Mouse (Mus musculus) embryonic facial prominence, embryonic 10.5 days (tissue): ENCODE measurements around the gene Cd79a. TPM values are rescaled to one million over a fixed set of nuclear protein-coding genes. Genes with fewer than 3 reads are reported as not detected.
A peak's percentile ranks its signal among the peaks of the same experiment; 100 is the strongest.

Source experiments
- DNase-seq: peaks from one replicate; pipeline ENCODE4 v3.0.0-alpha.2; 2017; ENCODE audit warnings: low spot score
- H3K27ac ChIP-seq: fragments of 300-500 bp; sonication (generic); replicated peaks from 2 replicates; pipeline ENCODE4 v1.5.1; 2016; ENCODE audit warnings: mild to moderate bottlenecking
- H3K27me3 ChIP-seq: fragments of 300-500 bp; sonication (generic); replicated peaks from 2 replicates; pipeline ENCODE4 v1.6.1; 2016; ENCODE audit warnings: low read depth, mild to moderate bottlenecking; ENCODE audit not compliant: poor library complexity, severe bottlenecking
- H3K36me3 ChIP-seq: fragments of 300-500 bp; sonication (generic); replicated peaks from 2 replicates; pipeline ENCODE4 v1.6.1; 2016; ENCODE audit warnings: mild to moderate bottlenecking, moderate library complexity
- H3K4me1 ChIP-seq: fragments of 300-500 bp; sonication (generic); 2 replicates; pipeline ENCODE4 v1.6.1; 2016
- H3K4me3 ChIP-seq: fragments of 300-500 bp; sonication (generic); 2 replicates; pipeline ENCODE4 v1.5.1; 2016; ENCODE audit warnings: mild to moderate bottlenecking, moderate library complexity
- H3K9me3 ChIP-seq: fragments of 300-500 bp; sonication (generic); 2 replicates; pipeline ENCODE4 v1.6.1; 2016; ENCODE audit warnings: mild to moderate bottlenecking
- WGBS: fragments of 180-500 bp; shearing (Covaris S2); methylation state at CpG from one replicate; pipeline ENCODE4 v1.1.7; 2016; 5-methylcytosine and 5-hydroxymethylcytosine counted together
- polyA plus RNA-seq: library from polyadenylated mRNA; unstranded; fragments of >200 nt; fragmentation: Nextera tagmentation; extraction: Ambion mirVana; gene quantifications from 2 replicates; pipeline ENCODE4 v1.2.1, GENCODE M21; 2016

Gene Cd79a
- polyA plus RNA-seq, result 0.26 and 0.40 TPM in 2 replicates

GRCm38 (mm10) chr7:24897224-24897623, at the start of gene Cd79a:
TSS of gene Cd79a (plus strand) at chr7:24897381.
- peak within 1 kb of the TSS; percentile 19; the same call in 1 of the 2 replicates for H3K27ac ChIP-seq
- no peak within 1 kb of the TSS for H3K4me3 ChIP-seq
- H3K27me3 ChIP-seq, result no peaks in the 10 kb centered on the region
- WGBS, result 66% methylated on average over 12 of the region's 12 CpGs
- H3K9me3 ChIP-seq, result no peaks in the 10 kb centered on the region
- DNase-seq, result no peak
- H3K4me1 ChIP-seq, result peaks cover 9% of the 10 kb centered on the region
- peaks cover 3% of the 10 kb centered on the region; the same call in 1 of the 2 replicates for H3K36me3 ChIP-seq

- no peak overlapping the region for H3K4me3 ChIP-seq
- no peaks in the 10 kb centered on the region for H3K27me3 ChIP-seq
- no peak overlapping the region for H3K27ac ChIP-seq
- H3K4me1 ChIP-seq, result peaks cover 39% of the 10 kb centered on the region
- no peaks in the 10 kb centered on the region for H3K9me3 ChIP-seq
- DNase-seq, result peak; percentile 39
- WGBS, result 21% methylated on average over 5 of the region's 5 CpGs
- H3K36me3 ChIP-seq, result no peaks in the 10 kb centered on the region
Observed at GRCm38 (mm10) chr7:24850162-24850561, 47.0 kb upstream of the Cd79a start.

GRCm38 (mm10) chr7:24850899-24851303, 46.3 kb upstream of the Cd79a start:
- Histone ChIP-seq H3K36me3 (no peaks in the 10 kb centered on the region), H3K4me3 (no peak overlapping the region), H3K4me1 (peaks cover 33% of the 10 kb centered on the region), H3K27ac (peak overlapping the region; percentile 65), H3K27me3 (no peaks in the 10 kb centered on the region), H3K9me3 (no peaks in the 10 kb centered on the region)
- peak; percentile 72 for DNase-seq
- WGBS, result 43% methylated on average over 6 of the region's 6 CpGs

GRCm38 (mm10) chr7:24851596-24852325, 45.4 kb upstream of the Cd79a start:
- Histone ChIP-seq H3K27ac (peak overlapping the region; percentile 65), H3K9me3 (no peaks in the 10 kb centered on the region), H3K4me1 (peaks cover 29% of the 10 kb centered on the region), H3K4me3 (no peak overlapping the region), H3K36me3 (no peaks in the 10 kb centered on the region), H3K27me3 (no peaks in the 10 kb centered on the region)
- WGBS, result 89% methylated on average over 5 of the region's 5 CpGs
- DNase-seq, result no peak

GRCm38 (mm10) chr7:24852557-24853232, 44.5 kb upstream of the Cd79a start:
- H3K4me1 ChIP-seq, result peaks cover 34% of the 10 kb centered on the region
- H3K9me3 ChIP-seq, result no peaks in the 10 kb centered on the region
- H3K4me3 ChIP-seq, result no peak overlapping the region
- DNase-seq, result no peak
- 82% methylated on average over 8 of the region's 8 CpGs for WGBS
- H3K36me3 ChIP-seq, result no peaks in the 10 kb centered on the region
- no peaks in the 10 kb centered on the region for H3K27me3 ChIP-seq
- peak overlapping the region; percentile 69 for H3K27ac ChIP-seq

- Histone ChIP-seq H3K27me3 (no peaks in the 10 kb centered on the region), H3K4me1 (peaks cover 34% of the 10 kb centered on the region), H3K4me3 (no peak overlapping the region), H3K27ac (peak overlapping the region; percentile 69), H3K9me3 (no peaks in the 10 kb centered on the region), H3K36me3 (no peaks in the 10 kb centered on the region)
- no peak for DNase-seq
Observed at GRCm38 (mm10) chr7:24853233-24853563, 44.0 kb upstream of the Cd79a start.

GRCm38 (mm10) chr7:24853695-24854094, 43.5 kb upstream of the Cd79a start:
- peak overlapping the region; percentile 27; the same call in 1 of the 2 replicates for H3K4me3 ChIP-seq
- 33% methylated on average over 7 of the region's 7 CpGs for WGBS
- H3K27me3 ChIP-seq, result no peaks in the 10 kb centered on the region
- H3K4me1 ChIP-seq, result peaks cover 34% of the 10 kb centered on the region
- H3K27ac ChIP-seq, result peak overlapping the region; percentile 69
- no peaks in the 10 kb centered on the region for H3K9me3 ChIP-seq
- no peaks in the 10 kb centered on the region for H3K36me3 ChIP-seq
- peak; percentile 47 for DNase-seq

- peak overlapping the region; percentile 54; the same call in 1 of the 2 replicates for H3K27ac ChIP-seq
- 33% methylated on average over 6 of the region's 6 CpGs for WGBS
Observed at GRCm38 (mm10) chr7:24856460-24857120, 40.6 kb upstream of the Cd79a start.

GRCm38 (mm10) chr7:24859234-24859633, 37.9 kb upstream of the Cd79a start:
- Histone ChIP-seq H3K4me1 (peaks cover 11% of the 10 kb centered on the region), H3K4me3 (no peak overlapping the region), H3K9me3 (no peaks in the 10 kb centered on the region), H3K27me3 (no peaks in the 10 kb centered on the region), H3K36me3 (no peaks in the 10 kb centered on the region), H3K27ac (no peak overlapping the region)
- WGBS, result 87% methylated on average over 5 of the region's 5 CpGs
- no peak for DNase-seq

More at GRCm38 (mm10) chr7:24856460-24857120, 40.6 kb upstream of the Cd79a start:
- H3K36me3 ChIP-seq, result no peaks in the 10 kb centered on the region
- H3K4me3 ChIP-seq, result no peak overlapping the region
- H3K4me1 ChIP-seq, result peaks cover 22% of the 10 kb centered on the region
- H3K27me3 ChIP-seq, result no peaks in the 10 kb centered on the region
- DNase-seq, result no peak
- H3K9me3 ChIP-seq, result no peaks in the 10 kb centered on the region

GRCm38 (mm10) chr7:24861913-24862312, 35.3 kb upstream of the Cd79a start, which contains the start of gene Gm9844:
TSS of gene Gm9844 (plus strand) at chr7:24862213.
- Histone ChIP-seq H3K27me3 (0 out of 2 replicates have a peak, but pooled peaks cover 13% of the 10 kb centered on the region), H3K36me3 (no peaks in the 10 kb centered on the region), H3K27ac (no peak within 1 kb of the TSS), H3K4me1 (peaks cover 8% of the 10 kb centered on the region), H3K9me3 (no peaks in the 10 kb centered on the region), H3K4me3 (no peak within 1 kb of the TSS)
- no peak for DNase-seq
- 92% methylated on average over 7 of the region's 7 CpGs for WGBS

- H3K9me3 ChIP-seq, result no peaks in the 10 kb centered on the region
- no peak overlapping the region for H3K4me3 ChIP-seq
- 0 out of 2 replicates have a peak, but pooled peaks cover 5% of the 10 kb centered on the region for H3K4me1 ChIP-seq
- H3K27me3 ChIP-seq, result 0 out of 2 replicates have a peak, but pooled peaks cover 13% of the 10 kb centered on the region
- H3K36me3 ChIP-seq, result no peaks in the 10 kb centered on the region
- no peak overlapping the region for H3K27ac ChIP-seq
- no peak for DNase-seq
- WGBS, result 83% methylated on average over 4 of the region's 4 CpGs
Observed at GRCm38 (mm10) chr7:24862853-24863252, 34.3 kb upstream of the Cd79a start.

- no peak overlapping the region; the same call in 1 of the 2 replicates for H3K27ac ChIP-seq
- no peak for DNase-seq
- no peak overlapping the region for H3K4me3 ChIP-seq
- peaks cover 20% of the 10 kb centered on the region; the same call in 1 of the 2 replicates for H3K27me3 ChIP-seq
- no peaks in the 10 kb centered on the region for H3K36me3 ChIP-seq
- 0 out of 2 replicates have a peak, but pooled peaks cover 5% of the 10 kb centered on the region for H3K4me1 ChIP-seq
- 28% methylated on average over 6 of the region's 6 CpGs for WGBS
- no peaks in the 10 kb centered on the region for H3K9me3 ChIP-seq
Observed at GRCm38 (mm10) chr7:24864156-24864555, 33.0 kb upstream of the Cd79a start.
